Mouse (Mus musculus): Measurements from ENCODE around the gene Csnk2a2.

Csnk2a2 gene

DNA sequence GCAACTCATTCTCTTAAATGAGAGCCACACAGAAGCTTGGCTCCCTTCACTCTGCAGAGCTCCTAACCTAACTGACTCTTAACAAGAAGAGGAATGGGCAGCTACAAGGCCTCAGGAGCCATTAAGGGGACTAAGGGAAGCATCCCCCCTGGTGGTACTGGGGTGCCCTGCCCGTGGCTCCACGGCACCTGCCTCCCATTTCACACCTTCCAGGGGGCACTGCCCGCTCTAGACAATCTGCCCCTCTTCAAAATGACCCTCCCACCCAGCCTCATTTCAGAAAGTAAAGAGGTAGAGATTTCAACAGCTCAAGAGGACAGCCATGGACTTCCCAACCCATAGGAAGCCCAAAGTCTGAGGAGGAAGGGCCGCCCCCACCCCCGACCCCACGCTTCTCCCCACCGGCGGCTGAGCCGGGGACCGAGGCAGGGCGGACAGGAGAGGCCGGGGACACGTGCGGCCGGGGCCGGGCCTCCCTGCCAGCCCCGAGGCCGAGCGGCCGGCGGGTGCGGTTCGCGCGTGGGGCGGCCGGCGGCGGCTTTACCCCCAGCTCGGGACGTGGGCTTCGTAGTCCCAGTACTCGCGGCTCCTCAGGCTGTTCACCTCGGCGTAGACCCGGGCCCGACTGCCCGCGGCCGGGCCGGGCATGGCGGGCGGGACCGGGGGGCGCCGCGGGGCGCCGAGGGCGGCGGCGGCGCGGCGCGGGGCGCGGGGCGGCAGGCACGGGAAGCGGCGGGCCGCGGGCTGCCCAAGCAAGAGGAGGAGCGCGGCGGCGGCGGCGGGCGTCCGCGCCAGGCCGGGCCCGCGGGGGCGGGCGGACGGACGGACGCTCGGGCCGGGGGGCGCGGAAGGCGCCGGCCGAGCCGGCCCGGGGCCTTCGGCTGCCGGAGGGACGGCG, 1.8 kb downstream of the Csnk2a2 start:
- no peak for DNase-seq (ENCODE audit: low spot score in 2 of 2)

GRCm38 (mm10) chr8:95470008-95470407, 19.8 kb downstream of the Csnk2a2 start:
- DNase-seq (ENCODE audit: low spot score in 2 of 2): no peak

DNA sequence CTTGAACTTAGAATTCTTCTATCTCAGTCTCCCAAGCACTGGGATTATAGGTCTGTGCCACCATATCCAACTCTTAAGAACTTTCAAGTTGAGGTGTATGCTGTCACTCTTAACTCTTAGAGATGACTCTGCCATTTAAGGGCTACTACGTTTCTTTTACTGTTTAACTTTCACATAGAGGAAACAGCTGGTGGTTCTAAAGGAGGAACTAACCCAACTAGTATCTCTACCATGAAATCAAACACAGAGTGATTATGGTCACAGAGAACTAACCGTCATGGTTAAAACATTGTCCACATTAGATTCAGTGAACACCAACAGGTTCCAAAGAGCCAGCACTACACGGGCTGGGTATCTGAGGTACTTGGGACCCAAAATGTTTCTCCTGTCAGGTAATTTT, 20.8 kb downstream of the Csnk2a2 start:
- no peak for DNase-seq (ENCODE audit: low spot score in 2 of 2)

GRCm38 (mm10) chr8:95466543-95466942, 23.3 kb downstream of the Csnk2a2 start:
- no peak for DNase-seq (ENCODE audit: low spot score in 2 of 2)

DNA sequence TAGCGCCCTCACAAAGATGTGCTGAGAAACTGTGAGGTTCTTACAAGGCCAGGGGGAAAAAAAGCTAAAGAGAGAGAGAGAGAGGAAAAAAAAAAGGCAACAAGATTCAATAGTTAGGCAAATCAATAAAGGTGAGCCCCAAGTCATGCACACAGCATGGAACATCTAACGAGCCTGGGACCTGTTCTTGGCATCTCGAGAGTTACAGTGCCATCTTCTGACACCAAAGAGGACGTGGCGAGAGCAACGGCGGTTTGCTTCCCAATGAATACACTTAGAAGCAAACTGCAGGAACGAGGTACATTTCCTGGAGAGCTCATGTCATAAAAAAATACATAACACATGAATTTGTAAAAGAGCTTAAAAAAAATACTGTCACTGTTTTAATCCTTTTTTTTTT, 37.3 kb downstream of the Csnk2a2 start:
- no peak for DNase-seq (ENCODE audit: low spot score in 2 of 2)

- no peak for DNase-seq (ENCODE audit: low spot score in 2 of 2)
Measured at GRCm38 (mm10) chr8:95450271-95450670, 39.6 kb downstream of the Csnk2a2 start.

DNA sequence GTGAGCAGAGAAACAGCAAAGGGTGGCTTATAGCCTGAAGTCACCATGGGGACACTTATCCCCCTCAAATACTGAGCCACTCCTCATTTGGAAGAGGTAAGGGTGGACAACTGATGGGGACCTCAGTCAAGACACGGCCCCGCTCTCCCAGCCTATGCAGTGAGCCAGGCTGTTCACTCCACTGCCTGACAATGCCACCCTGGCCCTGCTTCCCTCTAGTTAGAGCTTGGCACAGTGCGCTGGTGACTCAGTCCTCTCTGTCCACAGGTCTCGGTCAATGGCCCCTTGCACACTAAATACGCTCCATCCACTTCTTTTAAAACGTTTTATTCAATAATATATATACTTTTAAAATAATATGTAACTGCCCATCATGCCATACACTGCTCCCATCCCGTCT, 42.2 kb downstream of the Csnk2a2 start:
- DNase-seq (ENCODE audit: low spot score in 2 of 2): no peak

GRCm38 (mm10) chr8:95445042-95445441, 44.8 kb downstream of the Csnk2a2 start:
- DNase-seq (ENCODE audit: low spot score in 2 of 2): no peak

DNA sequence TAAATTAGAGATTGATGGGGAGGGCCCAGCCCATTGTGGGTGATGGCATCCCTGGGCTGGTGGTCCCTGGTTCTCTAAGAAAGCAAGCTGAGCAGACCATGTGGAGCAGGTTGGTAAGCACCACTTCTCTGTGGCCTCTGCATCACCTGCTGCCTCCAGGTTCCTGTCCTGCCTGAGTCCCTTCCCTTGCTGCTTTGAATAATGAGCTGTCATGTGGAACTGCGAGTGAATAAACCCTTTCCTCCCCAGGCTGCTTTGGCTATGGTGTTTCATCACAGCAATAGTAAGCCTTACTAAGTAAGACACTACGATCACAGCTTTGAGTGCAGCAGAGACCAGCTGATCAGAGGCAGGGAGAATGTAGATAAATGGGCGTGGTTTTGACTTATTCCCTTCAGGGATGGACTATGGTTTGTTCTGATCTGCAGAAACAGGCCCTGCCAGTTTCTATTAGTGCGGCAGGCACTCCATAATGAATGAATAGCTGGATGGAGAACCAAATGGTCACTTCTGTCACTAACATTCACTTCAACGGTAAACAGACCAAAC, 48.3 kb downstream of the Csnk2a2 start:
- no peak for DNase-seq (ENCODE audit: low spot score in 2 of 2)

DNA sequence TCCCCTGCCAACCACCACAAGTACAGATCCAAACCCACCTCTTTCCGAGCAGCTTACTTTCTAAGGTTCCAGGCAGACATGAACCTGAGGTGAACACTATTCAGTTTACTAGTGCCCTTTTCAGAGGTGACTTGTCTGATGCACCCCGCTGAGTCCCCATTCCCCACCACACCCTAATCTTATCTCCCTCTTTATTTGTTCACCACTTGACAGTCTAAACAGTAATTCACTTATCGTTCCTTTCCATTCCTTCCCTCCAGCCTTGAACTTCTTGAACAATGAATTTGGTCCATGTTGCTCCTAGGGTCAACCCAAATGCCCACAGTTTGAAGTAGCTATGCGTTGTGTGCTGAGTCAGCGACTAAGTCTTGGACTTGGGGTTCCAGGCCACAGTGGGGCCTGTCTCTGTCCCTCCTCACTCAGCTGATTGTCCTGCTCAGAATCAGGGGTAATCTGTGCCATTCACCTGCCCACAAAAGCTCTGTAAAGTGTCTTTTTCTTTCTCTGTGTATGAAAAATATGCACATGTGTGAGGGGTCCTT, 49.6 kb downstream of the Csnk2a2 start:
- DNase-seq (ENCODE audit: low spot score in 2 of 2): no peak

DNA sequence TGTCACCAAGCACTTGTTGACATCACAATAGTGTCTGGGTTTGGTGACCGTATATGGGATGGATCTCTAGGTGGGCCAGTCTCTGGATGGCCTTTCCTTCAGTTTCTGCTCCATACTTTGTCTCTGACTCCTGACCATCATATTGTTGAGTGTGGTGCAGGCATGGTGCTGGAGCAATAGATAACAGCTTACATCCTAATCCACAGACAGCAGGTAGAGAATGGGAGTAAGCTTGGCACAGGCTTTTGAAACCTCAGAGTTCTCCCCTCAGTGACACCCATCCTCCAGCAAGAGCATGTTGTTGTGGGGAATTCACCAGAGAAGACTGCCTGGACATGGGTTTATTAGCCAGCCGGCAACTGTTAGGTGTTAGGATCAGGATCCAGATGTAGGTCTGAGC, 50.4 kb downstream of the Csnk2a2 start:
- no peak for DNase-seq (ENCODE audit: low spot score in 2 of 2)

DNA sequence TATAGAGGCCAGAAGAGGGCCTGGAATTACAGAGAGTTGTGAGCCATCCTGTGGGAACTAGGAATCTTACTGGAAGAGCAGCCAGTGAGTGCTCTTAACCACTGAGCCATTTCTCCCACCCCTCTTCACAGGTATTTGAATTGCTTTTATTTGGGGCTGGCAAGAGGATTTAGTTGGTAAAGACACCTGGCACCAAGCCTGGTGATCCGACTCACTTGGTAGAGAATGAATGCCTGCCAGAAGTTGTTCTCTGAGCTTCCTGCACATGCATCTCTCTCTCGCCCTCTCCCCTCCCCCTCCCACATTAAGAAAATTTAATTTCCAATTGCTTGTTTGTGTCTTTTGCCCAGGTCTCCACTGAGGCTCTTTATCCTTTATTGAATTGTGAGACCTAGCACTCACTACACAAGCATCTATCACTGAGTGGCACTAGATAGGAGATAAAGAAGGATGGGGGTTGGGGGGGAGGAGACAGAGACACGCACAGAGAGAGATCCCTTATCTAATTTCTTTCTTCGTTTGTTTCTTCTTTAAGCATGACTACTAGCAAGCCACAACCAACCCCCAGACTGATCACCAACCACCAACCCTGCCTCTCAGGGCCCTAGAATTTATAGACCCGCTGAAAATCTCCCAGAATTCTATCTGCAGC, 52.4 kb downstream of the Csnk2a2 start:
- no peak for DNase-seq (ENCODE audit: low spot score in 2 of 2)

DNA sequence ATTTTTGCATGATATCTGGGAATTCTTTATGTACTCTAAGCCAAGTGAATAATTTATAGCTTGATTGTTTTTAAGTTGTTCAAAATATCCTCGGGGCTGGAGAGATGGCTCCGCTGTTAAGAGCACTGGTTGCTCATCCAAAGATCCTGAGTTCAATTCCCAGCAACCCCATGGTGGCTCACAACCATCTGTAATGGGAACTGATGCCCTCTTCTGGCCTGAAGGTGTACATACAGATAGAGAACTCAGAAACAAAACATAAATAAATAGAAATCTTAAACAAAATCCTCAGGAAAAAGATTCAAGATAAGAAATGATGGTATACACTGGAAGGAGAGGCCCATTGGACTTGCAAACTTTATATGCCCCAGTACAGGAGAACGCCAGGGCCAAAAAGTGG, 53.9 kb downstream of the Csnk2a2 start:
- DNase-seq (ENCODE audit: low spot score in 2 of 2): no peak

- DNase-seq (ENCODE audit: low spot score in 2 of 2): no peak
Measured at GRCm38 (mm10) chr8:95435471-95435870, 54.4 kb downstream of the Csnk2a2 start.

GRCm38 (mm10) chr8:95434686-95435439, 55.0 kb downstream of the Csnk2a2 start, which contains the start of gene Cfap20:
Gene Cfap20 (minus strand): TSS chr8:95434869.
- DNase-seq (ENCODE audit: low spot score in 2 of 2): peak; percentile 97 to 98

DNA sequence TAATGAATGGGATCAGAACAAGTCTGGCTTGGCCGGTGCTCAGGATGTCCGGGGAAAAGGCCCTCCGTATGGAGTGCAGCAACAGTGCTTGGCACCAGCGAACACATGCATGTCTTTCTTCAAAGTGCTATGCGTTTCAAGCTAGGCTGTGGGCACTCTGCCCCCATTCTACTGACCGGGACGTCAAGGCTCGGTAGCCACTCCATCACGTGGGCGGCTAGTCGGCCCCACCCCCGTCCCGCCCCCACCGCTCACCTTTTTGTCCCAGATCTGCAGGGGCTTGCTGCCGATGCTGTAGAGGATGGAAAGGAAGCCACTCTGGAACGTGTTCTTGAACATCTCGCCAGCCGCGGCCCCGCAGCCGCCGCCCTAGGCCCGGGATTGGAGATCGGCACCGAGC, 55.6 kb downstream of the Csnk2a2 start:
- no peak for DNase-seq (ENCODE audit: low spot score in 2 of 2)

DNA sequence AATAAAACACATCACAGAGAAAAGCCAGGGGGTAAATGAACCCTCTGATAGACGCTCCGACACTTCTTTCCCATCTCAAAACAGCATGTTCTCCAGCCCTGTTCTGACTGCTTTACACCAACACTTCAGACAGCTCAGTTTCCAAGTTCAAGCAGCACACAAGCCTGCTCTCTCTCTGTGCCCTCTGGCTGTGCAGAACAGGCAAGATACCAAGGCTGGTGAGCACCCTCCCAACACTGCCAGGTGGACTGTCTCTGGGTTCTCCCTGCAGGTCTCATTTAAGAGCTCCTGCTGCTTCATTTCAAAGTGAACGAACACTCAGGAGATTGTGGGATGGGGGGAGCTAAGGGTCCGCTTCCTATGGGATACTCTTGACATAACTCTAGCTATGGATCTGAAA, 56.7 kb downstream of the Csnk2a2 start:
- DNase-seq (ENCODE audit: low spot score in 2 of 2): no peak

DNA sequence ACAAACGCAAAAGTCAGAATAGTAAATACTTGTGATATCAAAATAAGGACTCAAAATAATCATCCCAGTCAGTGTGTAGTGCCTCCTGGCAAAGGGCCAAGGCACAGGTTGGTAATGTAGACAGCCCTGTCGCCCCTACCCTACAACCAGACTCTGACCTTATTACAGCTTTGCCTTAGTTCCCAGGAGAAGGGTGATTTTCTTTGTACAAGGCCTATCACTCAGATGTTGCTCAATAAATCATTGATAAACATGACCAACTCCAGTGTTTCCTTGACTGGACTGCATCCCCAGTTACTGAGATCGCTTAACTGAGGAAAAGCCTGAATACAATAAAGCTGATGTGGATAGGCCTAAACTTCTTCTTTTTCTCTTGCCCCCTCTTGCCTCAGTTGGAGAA, 57.4 kb downstream of the Csnk2a2 start:
- DNase-seq (ENCODE audit: low spot score in 2 of 2): no peak

DNA sequence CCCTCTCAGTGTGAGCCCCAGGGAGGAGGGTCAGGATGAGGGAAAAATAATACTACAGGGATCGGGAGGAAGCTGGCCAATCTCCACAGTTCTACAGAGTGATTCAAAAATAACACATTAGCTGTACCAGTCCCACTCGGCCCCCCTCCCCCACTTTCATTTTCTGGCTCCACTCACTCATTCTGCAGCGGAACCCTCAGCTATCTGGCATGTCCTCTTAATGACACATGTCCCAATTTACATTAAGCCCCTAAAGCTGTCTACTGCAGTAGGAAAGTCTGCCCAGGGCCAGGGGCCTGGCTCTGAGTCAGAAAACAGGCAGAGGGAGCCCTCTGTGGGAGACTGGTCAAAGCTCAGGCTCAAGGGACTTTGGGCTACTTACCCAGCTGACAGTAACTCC, 59.9 kb downstream of the Csnk2a2 start:
- no peak for DNase-seq (ENCODE audit: low spot score in 2 of 2)

DNA sequence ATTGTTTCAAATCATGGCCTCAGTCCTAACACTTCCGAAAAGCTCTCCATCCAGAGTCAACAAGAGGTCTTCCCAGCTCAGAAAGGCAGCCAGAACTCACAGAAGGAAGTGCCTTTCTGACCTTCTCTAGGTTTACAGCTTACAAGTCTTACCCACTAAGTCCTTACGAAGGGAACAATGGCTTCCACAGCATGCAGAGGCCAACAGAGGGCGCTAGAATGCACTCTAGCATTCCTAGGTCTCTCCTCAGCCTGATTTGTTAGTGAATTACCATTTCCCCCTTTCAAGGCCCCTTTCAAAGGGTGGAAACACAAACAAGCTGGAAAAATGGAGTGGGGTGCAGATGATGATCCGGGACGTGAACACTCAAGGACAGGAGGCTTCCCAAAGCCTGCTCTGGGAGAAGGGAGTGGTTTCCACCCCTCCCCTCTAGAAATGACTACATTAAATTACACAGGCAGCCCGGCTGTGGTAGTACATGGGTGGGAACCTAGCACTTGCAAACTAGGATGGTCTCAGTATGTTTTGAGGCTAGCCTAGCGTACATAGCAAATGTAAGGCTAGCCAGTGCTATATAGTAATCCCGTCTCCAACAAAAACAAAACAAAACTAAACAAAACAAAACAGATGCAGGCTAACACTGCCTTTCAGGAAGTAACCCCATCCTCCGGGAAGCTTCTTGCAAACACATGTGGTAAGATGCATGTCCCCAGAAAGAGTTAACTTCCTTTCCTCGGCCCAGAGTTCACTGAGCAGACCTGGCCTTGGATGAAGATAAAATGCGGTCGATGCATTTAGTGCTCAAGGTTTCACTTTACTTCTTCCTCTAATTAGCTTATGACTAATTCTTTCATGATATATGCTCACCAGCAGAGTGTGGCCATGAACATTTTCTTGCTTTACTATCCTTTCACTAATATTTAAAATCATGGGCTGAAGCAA, 62.0 kb downstream of the Csnk2a2 start:
- DNase-seq (ENCODE audit: low spot score in 2 of 2): peak in 1 of 2 experiments; percentile 36

Measured in right cerebral cortex, postnatal 36 days (tissue).